Mouse (Mus musculus): ENCODE measurements around the gene Nsd1.
"Not testable (repeated sequence)": the region's sequence is repeated elsewhere in the genome, so short reads cannot be mapped to it uniquely, and the experiment has no call there.

The Nsd1 gene

GRCm38 (mm10) chr13:55191535-55191934 is 18.0 kb upstream of the Nsd1 start:
- DNase-seq: no peak

GRCm38 (mm10) chr13:55202758-55203157 is 6.8 kb upstream of the Nsd1 start:
- DNase-seq: not testable (repeated sequence)

- DNase-seq: peak; percentile 83 to 87
These were observed 5.8 kb upstream of the Nsd1 start for GRCm38 (mm10) chr13:55203740-55204139.

GRCm38 (mm10) chr13:55204667-55205389 is 4.8 kb upstream of the Nsd1 start:
- DNase-seq: no peak

- no peak for DNase-seq
These were observed 4.0 kb upstream of the Nsd1 start for GRCm38 (mm10) chr13:55205448-55206205.

- peak in 1 of 2 experiments; percentile 11 for DNase-seq
These were observed 539 bp upstream of the Nsd1 start for GRCm38 (mm10) chr13:55208837-55209648.

GRCm38 (mm10) chr13:55210193-55210970 is 800 bp downstream of the Nsd1 start:
- peak; percentile 18 to 58 for DNase-seq

- DNase-seq: no peak
These were observed 1.3 kb downstream of the Nsd1 start for GRCm38 (mm10) chr13:55210971-55211220.

GRCm38 (mm10) chr13:55211221-55212010 is 1.8 kb downstream of the Nsd1 start:
- DNase-seq: peak; percentile 89 to 92

- peak in 1 of 2 experiments; percentile 59 for DNase-seq
These were observed 2.4 kb downstream of the Nsd1 start for GRCm38 (mm10) chr13:55212011-55212360.

- peak; percentile 35 to 74 for DNase-seq
These were observed 3.0 kb downstream of the Nsd1 start for GRCm38 (mm10) chr13:55212361-55213137.

- DNase-seq: no peak
These were observed 3.7 kb downstream of the Nsd1 start for GRCm38 (mm10) chr13:55213138-55213806.

GRCm38 (mm10) chr13:55224364-55224763 is 14.8 kb downstream of the Nsd1 start:
- DNase-seq: no peak

- peak; percentile 13 to 27 for DNase-seq
These were observed 21.1 kb downstream of the Nsd1 start for GRCm38 (mm10) chr13:55230701-55231100.

GRCm38 (mm10) chr13:55243205-55243604 is 33.6 kb downstream of the Nsd1 start:
- no peak for DNase-seq

GRCm38 (mm10) chr13:55247293-55248030 is 37.9 kb downstream of the Nsd1 start:
- no peak for DNase-seq

- no peak for DNase-seq
These were observed 39.7 kb downstream of the Nsd1 start for GRCm38 (mm10) chr13:55249246-55249645.

- DNase-seq: peak; percentile 50 to 71
These were observed 43.2 kb downstream of the Nsd1 start for GRCm38 (mm10) chr13:55252820-55253219.

- DNase-seq: peak; percentile 33 to 36
These were observed 45.6 kb downstream of the Nsd1 start for GRCm38 (mm10) chr13:55255052-55255652.
